Mouse (Mus musculus): ENCODE measurements around the gene Dennd4a.

- TF ChIP-seq GATA1 (IDR thresholded peaks at IDR 0.05; ENCODE audit: borderline replicate concordance, low read length) (no peak), FLI1 (IDR thresholded peaks at IDR 0.05; ENCODE audit: low read length) (no peak)
Observed at GRCm38 (mm10) chr9:64830641-64831040, 19.5 kb downstream of the Dennd4a start.

All from megakaryocyte, embryonic 14.5 days (primary cell).